Mouse (Mus musculus): ENCODE measurements at regions not wholly inside any gene's neighbourhood (a gene's known extent, or its start where the extent isn't known, plus 50 kb on each side); places are given as distances from the start of the nearest gene placed in this dataset.

- no peaks in the 10 kb centered on the region for H3K27me3 ChIP-seq (replicated peaks)
- no peaks in the 10 kb centered on the region for H3K4me1 ChIP-seq (ENCODE audit: control insufficient read depth in 1 of 2, insufficient read depth in 2 of 2)
- no peak for DNase-seq (ENCODE audit: extremely low read depth)
- dilution Hi-C loops (cut with MboI; ENCODE audit: extremely low pct_ligation_motif_present, extremely low pct_unique_long_range_greater_than_20kb, low sequenced_read_pairs): no loop called here
- in situ Hi-C loops (cut with MboI; ENCODE audit: low pct_ligation_motif_present, low pct_unique_long_range_greater_than_20kb, low sequenced_read_pairs): no loop called here
- H3K36me3 ChIP-seq (replicated peaks in 1 of 2; ENCODE audit: control insufficient read depth in 1 of 2, insufficient read depth in 1 of 2, low read length in 1 of 2): no peaks in the 10 kb centered on the region
- no peak overlapping the region for H3K27ac ChIP-seq (ENCODE audit: insufficient read depth, low read depth)
- H3K4me2 ChIP-seq (ENCODE audit: insufficient read depth, low read depth, poor library complexity, severe bottlenecking): no peak overlapping the region
- peaks cover 86% of the 10 kb centered on the region for H3K9me3 ChIP-seq (replicated peaks; ENCODE audit: low read length)
- TF ChIP-seq NRF1 (IDR thresholded peaks at IDR 0.05; ENCODE audit: low read depth, low read length) (no peak), CHD1 (IDR thresholded peaks at IDR 0.05; ENCODE audit: low read depth, low read length) (no peak), SIN3A (IDR thresholded peaks at IDR 0.05; ENCODE audit: low read length) (no peak), ZNF384 (IDR thresholded peaks at IDR 0.05; ENCODE audit: low read depth, low read length) (no peak), TCF12 (IDR thresholded peaks at IDR 0.05; ENCODE audit: low read depth, low read length) (no peak), POLR2A (IDR thresholded peaks at IDR 0.05; ENCODE audit: low read depth, low read length) (no peak), HCFC1 (IDR thresholded peaks at IDR 0.05; ENCODE audit: low read depth, low read length) (no peak), GABPA (IDR thresholded peaks at IDR 0.05; ENCODE audit: insufficient replicate concordance, low read depth, low read length) (no peak), USF2 (conservative IDR thresholded peaks at IDR 0.05; ENCODE audit: low read depth, low read length) (no peak), MAX (IDR thresholded peaks at IDR 0.05; ENCODE audit: low read length) (no peak), EP300 (IDR thresholded peaks at IDR 0.05; ENCODE audit: low read length) (no peak), ELF1 (IDR thresholded peaks at IDR 0.05; ENCODE audit: low read depth, low read length) (no peak), MYC (IDR thresholded peaks at IDR 0.05; ENCODE audit: low read depth, low read length) (no peak)
- H3K4me3 ChIP-seq (replicated peaks in 1 of 3; ENCODE audit: low read depth in 2 of 3, low read length in 2 of 3, poor library complexity in 1 of 3): no peak overlapping the region
- no peaks in the 10 kb centered on the region for H3K79me2 ChIP-seq (replicated peaks; ENCODE audit: control insufficient read depth, extremely low read depth, insufficient read depth, poor library complexity, severe bottlenecking)
- H3K9ac ChIP-seq (ENCODE audit: insufficient read depth, low read depth): no peak overlapping the region
Measured at GRCm38 (mm10) chr4:152859161-152859560, 381.5 kb upstream of the Kcnab2 start.

- dilution Hi-C loops (cut with MboI; ENCODE audit: extremely low pct_ligation_motif_present, extremely low pct_unique_long_range_greater_than_20kb, low sequenced_read_pairs) (no loop called here), in situ Hi-C loops (cut with MboI; ENCODE audit: low pct_ligation_motif_present, low pct_unique_long_range_greater_than_20kb, low sequenced_read_pairs) (no loop called here)
- Histone ChIP-seq H3K27me3 (replicated peaks) (no peaks in the 10 kb centered on the region), H3K4me1 (ENCODE audit: control insufficient read depth in 1 of 2, insufficient read depth in 2 of 2) (no peaks in the 10 kb centered on the region), H3K9ac (ENCODE audit: insufficient read depth, low read depth) (no peak overlapping the region), H3K9me3 (replicated peaks; ENCODE audit: low read length) (peaks cover 75% of the 10 kb centered on the region), H3K79me2 (replicated peaks; ENCODE audit: control insufficient read depth, extremely low read depth, insufficient read depth, poor library complexity, severe bottlenecking) (no peaks in the 10 kb centered on the region), H3K27ac (ENCODE audit: insufficient read depth, low read depth) (no peak overlapping the region), H3K36me3 (replicated peaks in 1 of 2; ENCODE audit: control insufficient read depth in 1 of 2, insufficient read depth in 1 of 2, low read length in 1 of 2) (no peaks in the 10 kb centered on the region), H3K4me3 (replicated peaks in 1 of 3; ENCODE audit: low read depth in 2 of 3, low read length in 2 of 3, poor library complexity in 1 of 3) (no peak overlapping the region), H3K4me2 (ENCODE audit: insufficient read depth, low read depth, poor library complexity, severe bottlenecking) (no peak overlapping the region)
- no peak for DNase-seq (ENCODE audit: extremely low read depth)
- TF ChIP-seq MEF2A (IDR thresholded peaks at IDR 0.05; ENCODE audit: borderline replicate concordance, low read depth, low read length) (no peak), USF2 (conservative IDR thresholded peaks at IDR 0.05; ENCODE audit: low read depth, low read length) (no peak), KAT2A (IDR thresholded peaks at IDR 0.05; ENCODE audit: insufficient replicate concordance, low read length) (no peak), ELF1 (IDR thresholded peaks at IDR 0.05; ENCODE audit: low read depth, low read length) (no peak), ZKSCAN1 (IDR thresholded peaks at IDR 0.05; ENCODE audit: borderline replicate concordance, low read depth, low read length) (no peak), MXI1 (IDR thresholded peaks at IDR 0.05; ENCODE audit: low read depth, low read length) (no peak), TBP (conservative IDR thresholded peaks at IDR 0.05; ENCODE audit: low read depth, low read length) (no peak), MAFK (IDR thresholded peaks at IDR 0.05; ENCODE audit: insufficient replicate concordance, low read length) (no peak), MYC (IDR thresholded peaks at IDR 0.05; ENCODE audit: low read depth, low read length) (no peak), NELFE (IDR thresholded peaks at IDR 0.05; ENCODE audit: low read depth, low read length) (no peak), TCF12 (IDR thresholded peaks at IDR 0.05; ENCODE audit: low read depth, low read length) (no peak), POLR2AphosphoS2 (IDR thresholded peaks at IDR 0.05; ENCODE audit: low read depth, low read length) (no peak), ETS1 (conservative IDR thresholded peaks at IDR 0.05; ENCODE audit: low read depth, low read length) (no peak), ZC3H11A (IDR thresholded peaks at IDR 0.05; ENCODE audit: low read depth, low read length) (no peak), MAX (IDR thresholded peaks at IDR 0.05; ENCODE audit: low read length) (no peak), NRF1 (IDR thresholded peaks at IDR 0.05; ENCODE audit: low read depth, low read length) (no peak), BHLHE40 (IDR thresholded peaks at IDR 0.05; ENCODE audit: low read depth, low read length) (no peak), IRF4 (IDR thresholded peaks at IDR 0.05; ENCODE audit: low read depth, low read length) (no peak), GABPA (IDR thresholded peaks at IDR 0.05; ENCODE audit: insufficient replicate concordance, low read depth, low read length) (no peak), ZNF384 (IDR thresholded peaks at IDR 0.05; ENCODE audit: low read depth, low read length) (no peak)
Measured at GRCm38 (mm10) chr4:152850147-152850546, 372.5 kb upstream of the Kcnab2 start.
